Mouse (Mus musculus): ENCODE measurements around the gene Colq.

- TF ChIP-seq MYOD1 (IDR thresholded peaks at IDR 0.05; ENCODE audit: control insufficient read depth, insufficient read length, low read depth) = no peak
- no peak for TF ChIP-seq CTCF (IDR thresholded peaks at IDR 0.05; ENCODE audit: control insufficient read depth, insufficient read depth, insufficient read length)
- no peak for TF ChIP-seq FOSL1 (IDR thresholded peaks at IDR 0.05; ENCODE audit: insufficient read depth, low read length, poor library complexity, severe bottlenecking)
- no peak for TF ChIP-seq USF1 (IDR thresholded peaks at IDR 0.05; ENCODE audit: low read depth)
Measured at GRCm38 (mm10) chr14:31565478-31566212, 25.5 kb downstream of the Colq start.
